Mouse (Mus musculus) frontal cortex, postnatal 36 days (tissue): Measurements from ENCODE around the gene Kcnn1.

Experiments
- DNase-seq, 2 experiments: peaks; one replicate each; pipeline ENCODE4 v3.0.0; 2022; ENCODE audit warnings: low spot score in 2 of 2

Gene Kcnn1

GRCm38 (mm10) chr8:70816679-70817078 is 46.4 kb downstream of the Kcnn1 start:
- no peak for DNase-seq

- DNase-seq = no peak
These were observed 50.2 kb downstream of the Kcnn1 start for GRCm38 (mm10) chr8:70812885-70813284.

- no peak for DNase-seq
These were observed 51.0 kb downstream of the Kcnn1 start for GRCm38 (mm10) chr8:70812055-70812454.

- DNase-seq = no peak
These were observed 51.9 kb downstream of the Kcnn1 start for GRCm38 (mm10) chr8:70810962-70811680.

- DNase-seq = no peak
These were observed 53.9 kb downstream of the Kcnn1 start for GRCm38 (mm10) chr8:70808955-70809701.

- DNase-seq = no peak
These were observed 54.8 kb downstream of the Kcnn1 start, which contains the start of gene Il12rb1 for GRCm38 (mm10) chr8:70808239-70808638. Gene Il12rb1 (plus strand): TSS chr8:70808449.

- DNase-seq = no peak
These were observed 55.8 kb downstream of the Kcnn1 start for GRCm38 (mm10) chr8:70807304-70807703.

- no peak for DNase-seq
These were observed 56.5 kb downstream of the Kcnn1 start for GRCm38 (mm10) chr8:70806541-70806940.

GRCm38 (mm10) chr8:70804481-70805206 is 58.4 kb downstream of the Kcnn1 start, which contains the start of gene Mast3:
Gene Mast3 (minus strand): TSS chr8:70805054.
- DNase-seq = peak; percentile 80 to 83

- DNase-seq = peak; percentile 77 to 81
These were observed 59.1 kb downstream of the Kcnn1 start for GRCm38 (mm10) chr8:70803761-70804480.

GRCm38 (mm10) chr8:70802786-70803510 is 60.1 kb downstream of the Kcnn1 start:
- DNase-seq = no peak

- no peak for DNase-seq
These were observed 61.2 kb downstream of the Kcnn1 start for GRCm38 (mm10) chr8:70801830-70802229.

GRCm38 (mm10) chr8:70801156-70801555 is 61.9 kb downstream of the Kcnn1 start:
- DNase-seq = peak; percentile 81 to 82

- DNase-seq = peak; percentile 72 to 75
These were observed 62.4 kb downstream of the Kcnn1 start for GRCm38 (mm10) chr8:70800648-70801047.

- peak in 1 of 2 experiments; percentile 53 for DNase-seq
These were observed 64.8 kb downstream of the Kcnn1 start for GRCm38 (mm10) chr8:70798281-70798680.

GRCm38 (mm10) chr8:70797081-70798070 is 65.7 kb downstream of the Kcnn1 start:
- DNase-seq = peak; percentile 88

GRCm38 (mm10) chr8:70796403-70797080 is 66.5 kb downstream of the Kcnn1 start:
- no peak for DNase-seq

GRCm38 (mm10) chr8:70795370-70795769 is 67.7 kb downstream of the Kcnn1 start:
- no peak for DNase-seq

GRCm38 (mm10) chr8:70794215-70794614 is 68.8 kb downstream of the Kcnn1 start:
- no peak for DNase-seq
